Mouse (Mus musculus) hindbrain, embryonic 16.5 days (tissue): Measurements from ENCODE around the gene Pycr1. TPM values are rescaled to one million over a fixed set of nuclear protein-coding genes. Genes with fewer than 3 reads are reported as not detected.

Experiments used
- ATAC-seq: fragments of 200-750 bp; cut with Nextera tagmentation; 2 replicates; pipeline ENCODE4 v1.8.0; 2017; ENCODE audit warnings: moderate TSS enrichment, moderate library complexity
- H3K27ac ChIP-seq: fragments of 300-500 bp; sonication (generic); 2 replicates; pipeline ENCODE4 v1.5.1; 2014; ENCODE audit warnings: low read depth, mild to moderate bottlenecking, control low read depth, low read length, moderate library complexity
- H3K27me3 ChIP-seq: fragments of 300-500 bp; sonication (generic); replicated peaks from 2 replicates; pipeline ENCODE4 v1.6.1; 2014; ENCODE audit warnings: low read length; ENCODE audit not compliant: control insufficient read depth, insufficient read depth
- H3K36me3 ChIP-seq: fragments of 300-500 bp; sonication (generic); 2 replicates; pipeline ENCODE4 v1.6.1; 2014; ENCODE audit warnings: mild to moderate bottlenecking, low read length, moderate library complexity, mixed read lengths; ENCODE audit not compliant: control insufficient read depth, insufficient read depth
- H3K4me1 ChIP-seq: fragments of 300-500 bp; sonication (generic); 2 replicates; pipeline ENCODE4 v1.6.1; 2014; ENCODE audit warnings: low read depth, low read length; ENCODE audit not compliant: control insufficient read depth, insufficient read depth
- H3K4me2 ChIP-seq: fragments of 300-500 bp; sonication (generic); 2 replicates; pipeline ENCODE4 v1.6.1; 2014; ENCODE audit warnings: mild to moderate bottlenecking, low read length, control low read depth, moderate library complexity
- H3K4me3 ChIP-seq: fragments of 300-500 bp; sonication (generic); 2 replicates; pipeline ENCODE4 v1.5.1; 2014; ENCODE audit warnings: mild to moderate bottlenecking, low read length, control low read depth, moderate library complexity
- H3K9ac ChIP-seq: fragments of 300-500 bp; sonication (generic); 2 replicates; pipeline ENCODE4 v1.6.1; 2014; ENCODE audit warnings: low read depth, mild to moderate bottlenecking, control low read depth, low read length, moderate library complexity
- H3K9me3 ChIP-seq: fragments of 300-500 bp; sonication (generic); 2 replicates; pipeline ENCODE4 v1.6.1; 2014; ENCODE audit warnings: mild to moderate bottlenecking, low read length, moderate library complexity; ENCODE audit not compliant: control insufficient read depth
- WGBS: fragments of 180-500 bp; shearing (Covaris S2); extraction: QIAGEN DNeasy Blood & Tissue Kit; methylation state at CpG from one replicate; pipeline ENCODE4 v1.1.7; 2014; 5-methylcytosine and 5-hydroxymethylcytosine counted together
- polyA plus RNA-seq: library from polyadenylated mRNA; unstranded; fragments of >200 nt; fragmentation: Nextera tagmentation; extraction: Ambion mirVana; gene quantifications from 2 replicates; pipeline ENCODE4 v1.2.1, GENCODE M21; 2015

The Pycr1 gene
- 18.0 and 20.0 TPM in 2 replicates for polyA plus RNA-seq

GRCm38 (mm10) chr11:120643601-120643987, at the start of gene Pycr1:
Gene Pycr1, minus strand, starts transcription at chr11:120643769.
- Histone ChIP-seq H3K36me3 (no peaks in the 10 kb centered on the region), H3K4me2 (peak within 1 kb of the TSS; percentile 94), H3K4me3 (peak within 1 kb of the TSS; percentile 59), H3K27me3 (peaks cover 3% of the 10 kb centered on the region; the same call in 1 of the 2 replicates), H3K4me1 (peaks cover 15% of the 10 kb centered on the region), H3K9ac (peak within 1 kb of the TSS; percentile 78), H3K27ac (no peak within 1 kb of the TSS; the same call in 1 of the 2 replicates), H3K9me3 (no peaks in the 10 kb centered on the region)
- ATAC-seq: peak; percentile 100
- 0% methylated on average over 15 of the region's 15 CpGs for WGBS

DNA sequence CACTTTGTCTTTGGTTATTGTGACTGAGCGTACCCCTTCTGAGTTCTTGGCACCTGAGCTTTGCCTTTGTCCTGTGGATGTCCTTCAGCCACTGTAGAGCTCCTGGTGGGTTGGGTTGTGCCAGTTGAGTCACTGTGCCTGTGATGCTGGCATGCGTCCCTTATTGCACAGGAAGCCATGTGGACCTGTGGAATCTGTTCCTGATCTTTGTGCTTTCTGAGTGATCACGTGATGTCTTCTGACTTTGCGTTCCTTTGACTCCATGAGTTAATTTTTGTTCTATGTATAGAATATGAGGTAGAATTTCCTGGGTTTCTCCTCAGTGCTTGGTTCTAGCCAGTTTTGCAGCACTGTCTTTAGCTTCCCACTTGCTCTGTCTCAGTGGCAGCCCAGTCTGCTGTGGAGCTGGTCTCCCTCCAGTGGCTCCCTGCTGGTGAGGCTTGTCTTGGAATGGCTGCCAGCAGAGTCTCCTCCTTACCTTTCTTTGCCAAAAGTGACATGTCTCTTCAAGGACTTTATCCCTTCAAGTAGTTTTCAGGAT, 49.0 kb upstream of the Pycr1 start:
- no peak overlapping the region for H3K27ac ChIP-seq
- no peak overlapping the region for H3K9ac ChIP-seq
- WGBS: 94% methylated on average over 4 of the region's 4 CpGs
- no peaks in the 10 kb centered on the region for H3K9me3 ChIP-seq
- H3K4me1 ChIP-seq: no peaks in the 10 kb centered on the region
- no peaks in the 10 kb centered on the region for H3K27me3 ChIP-seq
- no peak overlapping the region for H3K4me3 ChIP-seq
- H3K36me3 ChIP-seq: peaks cover 10% of the 10 kb centered on the region
- H3K4me2 ChIP-seq: no peak overlapping the region
- ATAC-seq: no peak

DNA sequence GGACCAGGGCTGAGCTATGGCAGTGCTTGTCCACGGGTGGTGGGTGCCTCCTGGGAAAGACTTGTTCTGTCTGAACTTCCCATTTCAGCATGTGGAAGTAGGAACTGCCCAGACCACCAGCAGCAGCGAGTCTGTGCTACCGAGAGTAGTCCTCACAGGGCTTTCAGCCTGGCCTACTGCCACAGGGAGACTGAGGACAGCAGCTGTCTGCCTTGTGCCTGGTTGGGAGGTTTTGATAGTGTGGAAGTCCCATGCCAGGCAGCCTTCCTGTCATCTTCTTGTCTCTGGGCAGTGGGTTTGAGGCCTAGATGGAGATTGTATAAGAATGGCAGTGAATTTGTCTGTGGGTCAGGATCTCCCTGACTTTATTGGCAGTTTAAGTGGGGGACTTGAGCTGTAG, 45.8 kb upstream of the Pycr1 start:
- no peak overlapping the region for H3K4me3 ChIP-seq
- ATAC-seq: no peak

GRCm38 (mm10) chr11:120686650-120687272, 43.2 kb upstream of the Pycr1 start:
- no peaks in the 10 kb centered on the region for H3K27me3 ChIP-seq
- H3K27ac ChIP-seq: peak overlapping the region; percentile 20; the same call in 1 of the 2 replicates

More for the DNA sequence above, 45.8 kb upstream of the Pycr1 start:
- 63% methylated on average over 3 of the region's 3 CpGs for WGBS
- Histone ChIP-seq H3K27me3 (no peaks in the 10 kb centered on the region), H3K9me3 (no peaks in the 10 kb centered on the region), H3K9ac (no peak overlapping the region), H3K27ac (no peak overlapping the region), H3K4me1 (no peaks in the 10 kb centered on the region), H3K36me3 (peaks cover 11% of the 10 kb centered on the region), H3K4me2 (no peak overlapping the region)

DNA sequence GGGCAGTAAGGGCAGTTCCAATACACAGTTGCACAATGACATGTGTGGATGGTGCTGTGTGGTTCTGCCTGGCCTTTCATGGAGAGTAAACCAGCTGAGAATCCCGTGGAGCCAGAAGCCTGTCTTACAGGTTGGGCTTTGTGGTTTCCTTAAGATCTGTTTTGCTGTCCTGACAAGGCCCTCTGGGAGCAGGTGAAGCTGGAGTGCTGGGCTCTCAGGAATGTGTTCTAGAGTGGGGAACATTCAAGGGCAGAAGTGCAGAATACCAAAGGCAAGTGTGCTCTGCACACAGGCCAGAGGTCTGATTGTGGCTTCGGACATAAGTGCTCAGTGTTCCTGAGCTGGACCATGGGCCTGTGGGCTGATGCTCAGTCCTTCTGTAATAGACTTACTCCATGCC, 41.1 kb upstream of the Pycr1 start:
- H3K4me1 ChIP-seq: no peaks in the 10 kb centered on the region
- H3K27ac ChIP-seq: no peak overlapping the region
- WGBS: 86% methylated on average over 2 of the region's 2 CpGs
- peaks cover 8% of the 10 kb centered on the region for H3K36me3 ChIP-seq
- no peaks in the 10 kb centered on the region for H3K9me3 ChIP-seq
- ATAC-seq: no peak
- no peaks in the 10 kb centered on the region for H3K27me3 ChIP-seq
- no peak overlapping the region for H3K4me3 ChIP-seq
- no peak overlapping the region for H3K9ac ChIP-seq
- no peak overlapping the region for H3K4me2 ChIP-seq

More at GRCm38 (mm10) chr11:120686650-120687272, 43.2 kb upstream of the Pycr1 start:
- no peak overlapping the region for H3K4me3 ChIP-seq
- peaks cover 8% of the 10 kb centered on the region for H3K36me3 ChIP-seq
- no peak overlapping the region for H3K4me2 ChIP-seq
- no peaks in the 10 kb centered on the region for H3K9me3 ChIP-seq
- H3K9ac ChIP-seq: no peak overlapping the region
- 77% methylated on average over 20 of the region's 20 CpGs for WGBS
- no peak for ATAC-seq
- no peaks in the 10 kb centered on the region for H3K4me1 ChIP-seq

GRCm38 (mm10) chr11:120684086-120684485, 40.5 kb upstream of the Pycr1 start:
- no peaks in the 10 kb centered on the region for H3K4me1 ChIP-seq
- 96% methylated on average over 2 of the region's 2 CpGs for WGBS

DNA sequence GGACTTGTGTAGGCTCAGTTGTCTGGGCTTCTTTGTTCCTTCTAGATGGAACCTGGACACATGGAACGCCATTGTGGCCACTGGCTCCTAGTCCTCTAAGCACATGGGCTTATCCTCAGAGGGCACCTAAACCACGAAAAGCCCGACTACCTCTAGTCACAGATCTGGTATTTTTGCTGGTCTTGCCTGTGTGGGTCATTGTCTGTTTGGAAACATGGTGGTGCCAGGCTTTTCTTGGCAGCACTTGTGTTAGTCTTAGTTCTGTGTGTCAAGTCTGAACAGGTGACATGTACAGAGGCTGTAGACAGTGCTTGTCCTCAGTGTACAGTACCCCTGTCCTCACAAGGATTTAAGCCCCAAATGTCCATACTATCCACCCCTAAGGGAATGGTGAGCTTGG, 40.0 kb upstream of the Pycr1 start:
- 93% methylated on average over 3 of the region's 3 CpGs for WGBS
- Histone ChIP-seq H3K4me2 (no peak overlapping the region), H3K27ac (no peak overlapping the region), H3K27me3 (no peaks in the 10 kb centered on the region), H3K4me3 (no peak overlapping the region), H3K36me3 (peaks cover 5% of the 10 kb centered on the region; the same call in 1 of the 2 replicates), H3K9ac (no peak overlapping the region), H3K9me3 (no peaks in the 10 kb centered on the region), H3K4me1 (no peaks in the 10 kb centered on the region)
- no peak for ATAC-seq

More at GRCm38 (mm10) chr11:120684086-120684485, 40.5 kb upstream of the Pycr1 start:
- ATAC-seq: no peak
- H3K9me3 ChIP-seq: no peaks in the 10 kb centered on the region
- peaks cover 7% of the 10 kb centered on the region for H3K36me3 ChIP-seq
- no peaks in the 10 kb centered on the region for H3K27me3 ChIP-seq
- no peak overlapping the region for H3K27ac ChIP-seq
- H3K9ac ChIP-seq: no peak overlapping the region
- no peak overlapping the region for H3K4me2 ChIP-seq
- no peak overlapping the region for H3K4me3 ChIP-seq

- no peak overlapping the region for H3K9ac ChIP-seq
- H3K27me3 ChIP-seq: no peaks in the 10 kb centered on the region
- no peak overlapping the region for H3K4me3 ChIP-seq
- no peak for ATAC-seq
- H3K4me1 ChIP-seq: no peaks in the 10 kb centered on the region
- no peaks in the 10 kb centered on the region for H3K9me3 ChIP-seq
- 95% methylated on average over 5 of the region's 5 CpGs for WGBS
- H3K27ac ChIP-seq: no peak overlapping the region
- H3K4me2 ChIP-seq: no peak overlapping the region
- peaks cover 9% of the 10 kb centered on the region; the same call in 1 of the 2 replicates for H3K36me3 ChIP-seq
These were observed 39.1 kb upstream of the Pycr1 start for GRCm38 (mm10) chr11:120682683-120683082.

GRCm38 (mm10) chr11:120679909-120680308, 36.3 kb upstream of the Pycr1 start:
- no peak overlapping the region for H3K4me3 ChIP-seq
- 86% methylated on average over 3 of the region's 3 CpGs for WGBS
- no peak for ATAC-seq
- no peak overlapping the region for H3K9ac ChIP-seq
- H3K36me3 ChIP-seq: peaks cover 5% of the 10 kb centered on the region; the same call in 1 of the 2 replicates
- no peaks in the 10 kb centered on the region for H3K4me1 ChIP-seq
- no peaks in the 10 kb centered on the region for H3K9me3 ChIP-seq
- H3K4me2 ChIP-seq: no peak overlapping the region
- H3K27ac ChIP-seq: no peak overlapping the region
- no peaks in the 10 kb centered on the region for H3K27me3 ChIP-seq
